Mouse (Mus musculus) cerebellum, postnatal 36 days (tissue): ENCODE results near the gene Ankrd1.

Experiments used
- DNase-seq, 2 experiments: peaks; one replicate each; pipeline ENCODE4 v3.0.0; 2021 to 2022; ENCODE audit warnings: mixed read lengths in 2 of 2

Gene Ankrd1

DNA sequence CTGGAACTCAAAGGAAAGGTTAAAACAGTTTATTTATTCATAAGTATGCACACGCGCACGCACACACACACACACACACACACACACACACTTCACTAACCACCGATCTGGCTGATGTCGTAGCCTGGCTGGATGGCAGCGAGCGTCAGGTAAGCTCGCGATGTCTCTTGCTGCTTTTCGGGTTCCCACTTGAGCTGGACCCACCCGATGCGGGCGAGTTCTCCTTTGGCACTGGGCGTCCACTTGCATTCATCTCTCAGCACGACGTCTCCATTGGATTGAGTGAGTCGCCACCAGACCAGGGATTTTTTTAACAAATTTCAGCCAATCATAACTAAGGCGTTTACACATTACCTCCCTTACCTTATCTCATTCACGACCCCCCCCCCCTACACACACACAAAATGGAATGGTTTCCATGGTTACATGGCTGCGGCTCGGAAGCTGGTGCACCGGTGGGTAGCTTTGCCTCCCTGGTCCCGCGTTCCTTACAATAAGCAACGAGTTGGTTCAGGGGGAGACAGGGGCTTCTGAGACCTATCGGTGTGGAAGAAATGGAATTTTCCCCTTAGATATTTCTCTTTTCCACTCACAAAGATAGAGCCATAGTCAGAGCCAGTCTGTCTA lies 10.5 kb downstream of the Ankrd1 start:
- DNase-seq: no peak

DNA sequence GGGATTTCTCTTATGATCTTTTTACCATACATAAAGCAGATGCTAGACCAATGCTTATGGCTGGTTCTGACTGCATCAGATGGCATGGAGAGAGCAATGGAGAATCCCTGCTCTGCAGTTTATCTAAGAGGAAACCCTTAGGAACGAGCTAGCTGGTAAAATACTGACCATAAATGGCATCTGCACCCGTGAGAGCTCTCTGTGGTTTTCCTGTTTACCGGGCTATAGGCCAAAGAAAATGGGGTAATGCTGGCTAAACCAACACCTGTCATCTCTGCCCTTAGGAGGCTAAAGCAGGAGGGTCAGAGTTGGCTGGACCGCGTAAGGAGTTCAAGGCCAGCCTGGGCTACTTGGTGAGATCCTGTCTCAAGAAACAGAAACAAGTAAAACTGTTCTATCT lies 16.0 kb downstream of the Ankrd1 start:
- no peak for DNase-seq

DNA sequence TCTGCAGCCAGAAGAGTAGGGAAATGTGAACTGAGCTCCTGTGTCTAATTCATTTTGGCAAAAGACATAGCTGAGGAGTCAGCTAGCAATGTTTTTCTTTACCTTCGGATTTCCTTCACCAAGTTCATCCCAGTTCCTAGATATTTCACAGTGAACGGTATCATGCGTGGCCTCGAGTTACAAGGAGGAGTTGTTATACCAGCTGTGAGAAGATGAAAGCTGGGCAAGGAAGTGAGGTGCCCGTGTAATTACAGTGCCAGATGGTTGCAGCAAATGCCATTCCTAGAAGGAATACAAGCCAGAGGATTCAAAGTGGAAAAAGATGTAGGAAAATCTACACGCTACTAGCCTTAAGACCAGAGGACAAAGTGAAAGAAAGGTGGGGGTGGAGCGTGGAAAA lies 21.0 kb downstream of the Ankrd1 start:
- DNase-seq: no peak

DNA sequence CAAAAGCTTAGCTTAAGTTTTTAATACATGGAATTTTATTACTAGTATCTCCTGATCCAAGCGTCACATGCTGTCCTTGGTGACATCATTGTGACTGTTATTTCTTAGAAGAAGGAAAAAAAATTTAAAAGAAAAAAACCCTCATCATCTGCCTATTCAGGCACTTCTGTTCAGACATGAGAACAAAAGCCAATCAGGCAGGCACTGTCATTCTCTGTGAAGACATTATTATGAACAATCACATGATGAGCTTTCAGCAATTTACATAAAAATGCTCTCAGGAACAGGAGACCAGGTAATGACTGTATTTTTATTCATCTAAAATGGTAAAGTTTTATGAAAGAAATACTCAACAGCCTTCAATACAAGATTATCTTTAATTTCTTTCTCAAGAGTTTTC lies 21.6 kb downstream of the Ankrd1 start:
- DNase-seq: no peak

DNA sequence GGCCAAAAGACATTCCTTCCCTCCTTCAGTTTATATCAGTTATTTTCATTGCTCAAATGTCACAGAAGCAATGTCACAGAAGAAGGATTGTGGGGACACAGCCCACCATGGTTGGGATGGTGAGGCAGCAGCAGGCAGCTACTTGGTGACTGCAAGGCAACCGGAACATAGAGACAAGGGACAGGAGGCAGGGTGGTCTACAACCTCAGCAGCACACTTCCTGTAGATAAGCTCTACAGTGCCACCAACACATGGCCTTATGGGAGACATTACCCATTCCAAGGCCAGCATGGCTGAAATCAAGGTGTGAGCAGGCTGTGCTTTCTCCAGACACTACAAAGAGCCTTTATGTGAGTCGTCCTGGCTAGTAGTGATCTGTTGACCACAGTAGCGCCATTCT lies 22.7 kb downstream of the Ankrd1 start:
- DNase-seq: no peak

DNA sequence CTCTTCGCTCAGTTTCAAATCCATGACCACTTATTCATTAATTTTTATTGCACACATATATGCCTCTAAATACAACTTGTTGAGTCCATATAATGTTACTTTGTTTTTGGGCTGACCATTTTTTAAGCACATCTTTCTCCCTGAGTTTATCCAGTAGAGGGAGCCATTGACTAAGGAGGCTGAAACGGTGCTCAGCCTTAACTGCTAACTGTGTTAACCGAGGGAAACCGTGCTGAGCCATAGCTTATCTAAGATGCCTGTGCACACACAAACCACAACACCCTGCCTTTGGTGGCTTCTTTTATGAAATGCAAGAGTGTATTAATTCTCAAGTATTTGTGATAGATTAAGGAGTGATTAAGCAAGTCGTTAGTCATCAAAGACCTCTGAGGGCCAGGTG lies 29.1 kb downstream of the Ankrd1 start:
- DNase-seq: no peak

DNA sequence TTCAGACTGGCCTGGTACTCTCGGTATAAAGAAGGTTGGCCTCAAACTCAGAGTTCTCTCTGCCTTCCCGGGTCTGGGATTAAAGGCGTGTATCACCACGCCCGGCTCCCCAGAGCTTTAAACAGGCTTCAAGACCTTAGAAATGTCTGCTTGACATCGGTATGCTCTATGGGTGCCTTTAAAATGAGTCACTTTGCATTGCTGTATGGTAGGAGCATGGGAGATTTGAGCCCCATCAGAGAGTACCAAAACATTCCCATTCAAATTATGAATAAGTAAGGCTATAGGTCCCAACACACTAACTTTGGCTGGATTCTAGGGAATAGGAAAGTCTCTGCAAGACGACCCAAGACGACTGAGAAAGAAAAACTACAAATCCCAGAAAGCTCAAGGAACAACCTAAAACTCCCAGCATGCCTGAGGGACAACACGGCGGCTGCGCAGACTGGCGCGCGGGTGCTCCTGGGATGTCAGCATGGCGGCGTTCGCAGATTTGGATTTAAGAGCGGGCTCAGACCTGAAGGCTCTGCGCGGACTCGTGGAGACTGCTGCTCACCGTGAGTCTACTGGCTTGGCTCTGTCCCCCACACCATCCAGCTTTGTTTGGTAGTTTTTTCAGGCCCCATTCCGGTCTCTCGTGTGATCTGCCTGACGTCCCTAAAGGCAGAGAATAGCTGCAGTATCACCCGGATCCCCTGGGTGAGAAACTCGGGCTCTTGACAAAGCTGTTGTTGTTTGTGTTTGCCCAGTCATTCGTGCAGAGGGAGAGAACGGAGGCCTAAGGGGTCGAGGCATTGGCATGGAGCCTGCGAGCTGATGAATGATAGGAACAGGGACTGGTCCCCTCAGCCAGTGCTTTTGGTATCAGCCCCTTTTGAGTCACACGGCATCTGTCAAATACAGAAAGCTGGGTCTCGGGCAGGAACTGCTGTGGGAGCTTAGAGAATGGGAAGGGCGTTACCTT lies 36.4 kb downstream of the Ankrd1 start, which contains the start of gene Rpp30:
Rpp30 (plus strand) TSS at position 455 of the 964 bp plus-strand sequence.
- DNase-seq: peak; percentile 83 to 86

DNA sequence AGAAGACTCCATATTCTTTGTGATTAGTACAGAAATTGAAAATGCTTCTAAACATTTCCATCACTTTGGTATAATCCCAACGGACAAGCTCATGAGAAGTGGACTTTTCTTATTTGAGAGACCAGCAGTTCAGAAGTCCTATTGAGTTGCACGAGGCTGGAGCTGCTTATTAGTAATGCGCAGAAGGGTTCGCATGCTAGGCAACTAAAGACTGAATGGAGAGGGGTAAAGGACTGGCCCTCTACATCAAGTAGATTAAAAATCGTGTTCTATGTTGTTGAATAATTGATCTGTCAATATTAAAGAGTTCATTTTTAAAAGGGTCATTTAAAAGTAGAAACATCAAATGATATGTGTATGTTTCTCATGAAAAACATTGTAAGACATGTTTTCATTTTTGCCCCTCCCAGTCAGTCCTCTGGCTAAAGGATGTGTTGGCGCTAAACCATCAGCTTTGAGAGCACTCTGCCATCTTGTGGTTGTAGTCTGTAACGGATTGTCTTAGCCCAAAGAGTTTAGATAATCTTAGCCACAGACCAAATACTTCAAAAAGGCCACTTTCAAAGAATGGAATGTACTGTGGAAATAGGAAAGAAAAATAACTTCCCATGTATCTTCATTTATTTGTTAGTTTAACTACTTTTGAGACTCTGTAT lies 37.2 kb downstream of the Ankrd1 start:
- DNase-seq: peak; percentile 11 to 46

DNA sequence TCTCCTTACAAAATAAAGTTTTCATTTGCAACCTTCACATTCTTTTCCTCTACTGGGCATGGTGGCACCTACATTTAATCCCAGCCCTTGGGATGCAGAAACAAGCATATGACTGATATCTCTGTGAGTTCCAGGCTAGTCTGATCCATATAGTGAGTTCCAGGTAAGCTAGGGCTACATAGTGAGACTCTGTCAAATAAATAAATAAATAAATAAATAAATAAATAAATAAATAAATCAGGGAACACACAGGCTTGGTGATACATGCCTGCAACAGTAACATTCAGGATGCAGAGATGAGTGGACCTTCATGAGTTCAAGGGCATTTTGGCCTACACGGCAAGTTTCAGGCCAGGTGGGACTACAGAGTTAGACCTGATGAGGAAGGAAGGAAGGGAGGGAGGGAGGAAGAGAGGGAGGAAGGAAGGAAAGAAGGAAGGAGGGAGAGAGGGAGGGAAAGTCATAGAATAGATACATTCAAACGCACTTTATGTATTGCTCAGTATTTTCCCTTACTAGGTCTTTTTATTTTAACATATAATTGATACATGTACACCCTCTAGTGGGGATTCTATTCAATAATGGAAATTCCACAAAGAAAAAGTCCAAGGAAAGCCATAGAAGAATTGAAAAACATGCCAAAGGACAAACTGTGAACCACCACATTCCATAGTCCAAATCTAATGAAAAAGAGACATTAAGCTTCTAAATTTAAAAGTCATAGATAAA lies 56.9 kb downstream of the Ankrd1 start:
- no peak for DNase-seq
